Mouse (Mus musculus): ENCODE measurements around the gene Ak6. TPM values are rescaled to one million over a fixed set of nuclear protein-coding genes. Genes with fewer than 3 reads are reported as not detected.

The Ak6 gene
- total RNA-seq (2021) = 10 to 100 TPM; 59.5 to 60.8 TPM

GRCm38 (mm10) chr13:100650550-100651438, at the start of gene Ak6, which contains the start of gene Rad17:
Gene Ak6, plus strand, starts transcription at chr13:100650979.
Gene Rad17, minus strand, starts transcription at chr13:100651051.
- DNase-seq (ENCODE audit: low spot score) = peak; percentile 87

DNA sequence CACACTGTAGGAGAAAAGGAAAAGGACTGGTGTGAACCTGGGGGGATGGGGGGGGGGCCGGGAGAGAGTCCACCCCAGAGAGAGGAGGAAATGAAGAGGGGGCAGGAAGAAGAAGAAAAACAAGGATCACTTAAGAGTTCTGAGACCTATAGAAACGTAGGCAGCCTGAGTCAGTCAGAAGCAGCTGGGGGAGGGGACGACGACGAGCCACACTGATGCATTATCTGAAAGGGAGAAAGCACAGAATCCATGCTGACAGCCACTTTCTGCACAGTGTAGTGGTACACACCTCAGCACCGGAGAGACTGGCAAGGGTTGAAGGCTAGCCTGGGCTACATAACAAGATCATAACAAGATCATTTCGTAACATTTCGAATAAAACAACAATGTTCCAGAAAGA, 49.7 kb upstream of the Ak6 start:
- intact Hi-C loops (cut with DNase I) = no loop called here
- no peak for DNase-seq (ENCODE audit: low spot score)

More at GRCm38 (mm10) chr13:100650550-100651438, at the start of gene Ak6, which contains the start of gene Rad17:
- intact Hi-C loops (cut with DNase I) = loop anchor here (10.0 kb wide), 2 partner anchors 536 to 2004 kb away; no protein-coding TSS in a partner anchor

GRCm38 (mm10) chr13:100602239-100602902, 48.4 kb upstream of the Ak6 start:
- no peak for DNase-seq (ENCODE audit: low spot score)
- intact Hi-C loops (cut with DNase I) = no loop called here

DNA sequence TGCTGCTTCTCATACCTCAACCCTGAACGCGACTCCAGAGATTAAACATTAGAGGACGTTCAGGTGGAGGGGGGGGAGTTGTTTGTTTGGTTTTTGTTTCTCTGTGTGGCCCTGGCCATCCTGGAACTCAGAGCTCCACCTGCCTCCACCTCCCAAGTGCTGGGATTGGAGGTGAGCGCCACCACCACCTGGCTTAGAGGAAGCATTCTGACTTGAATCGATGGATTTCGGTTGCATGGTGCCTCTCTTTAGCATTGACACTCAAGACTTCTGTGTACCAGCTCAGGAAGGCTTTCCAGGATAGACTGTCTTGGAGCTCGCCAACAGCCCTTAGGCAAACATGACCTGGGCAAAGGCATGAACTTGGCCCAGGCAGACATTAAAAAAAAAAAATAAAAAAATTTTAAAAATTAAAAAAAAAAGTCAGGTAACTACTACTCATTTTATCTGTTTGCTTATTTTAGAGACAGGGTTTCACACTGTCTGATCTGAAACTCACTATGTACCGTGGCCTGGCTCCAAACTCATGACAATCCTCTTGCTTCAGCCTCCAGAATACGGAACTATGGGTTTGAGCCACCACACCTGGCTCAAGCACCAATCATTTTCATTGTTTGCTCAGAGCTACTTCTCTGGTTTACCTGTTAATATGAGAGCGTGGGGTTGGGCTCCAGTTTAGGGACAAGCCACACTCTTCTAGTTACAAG, 47.6 kb upstream of the Ak6 start:
- intact Hi-C loops (cut with DNase I) = no loop called here

DNA sequence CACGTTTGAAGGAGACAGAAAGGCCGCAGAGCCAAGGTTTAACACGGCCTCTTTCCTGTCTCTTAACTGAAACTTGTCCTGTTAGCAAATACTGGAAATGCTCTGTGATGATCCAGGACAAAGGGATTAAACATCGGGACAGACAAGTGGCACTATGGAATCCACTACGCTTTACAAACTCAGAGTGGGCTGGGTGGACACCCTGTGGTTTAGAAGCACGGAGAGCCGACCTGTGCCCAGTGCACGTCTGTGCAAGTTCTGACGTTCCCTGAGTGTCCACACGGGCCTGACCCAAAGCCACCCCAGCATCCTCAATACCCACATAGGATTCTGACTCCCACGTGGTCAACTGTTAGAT, 47.1 kb upstream of the Ak6 start:
- intact Hi-C loops (cut with DNase I) = no loop called here
- DNase-seq (ENCODE audit: low spot score) = no peak

More for the DNA sequence above, 47.6 kb upstream of the Ak6 start:
- no peak for DNase-seq (ENCODE audit: low spot score)

DNA sequence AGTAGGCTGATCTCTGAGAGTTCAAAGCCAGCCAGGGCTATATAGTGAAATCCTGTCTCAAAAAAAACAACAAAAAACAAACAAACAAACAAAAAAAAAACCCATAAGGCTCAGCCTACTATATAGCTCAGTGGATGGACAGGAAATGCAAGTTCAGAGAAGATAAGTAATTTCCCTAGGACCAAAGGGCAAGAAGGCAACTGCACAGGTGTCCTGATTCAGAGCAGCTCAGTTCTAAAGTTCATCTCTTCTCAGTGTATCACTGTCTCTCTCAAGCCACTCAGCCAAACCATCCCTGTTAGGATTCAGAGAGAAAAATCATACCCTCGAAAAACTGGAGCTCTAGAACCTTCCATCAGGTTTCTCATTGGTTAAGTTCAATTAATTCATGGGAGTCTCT, 44.9 kb upstream of the Ak6 start:
- intact Hi-C loops (cut with DNase I) = no loop called here
- no peak for DNase-seq (ENCODE audit: low spot score)

GRCm38 (mm10) chr13:100607756-100608155, 43.0 kb upstream of the Ak6 start:
- no peak for DNase-seq (ENCODE audit: low spot score)
- intact Hi-C loops (cut with DNase I) = no loop called here

GRCm38 (mm10) chr13:100611266-100611665, 39.5 kb upstream of the Ak6 start:
- intact Hi-C loops (cut with DNase I) = no loop called here
- no peak for DNase-seq (ENCODE audit: low spot score)

- DNase-seq (ENCODE audit: low spot score) = no peak
- intact Hi-C loops (cut with DNase I) = no loop called here
Observed at GRCm38 (mm10) chr13:100612251-100612650, 38.5 kb upstream of the Ak6 start.

DNA sequence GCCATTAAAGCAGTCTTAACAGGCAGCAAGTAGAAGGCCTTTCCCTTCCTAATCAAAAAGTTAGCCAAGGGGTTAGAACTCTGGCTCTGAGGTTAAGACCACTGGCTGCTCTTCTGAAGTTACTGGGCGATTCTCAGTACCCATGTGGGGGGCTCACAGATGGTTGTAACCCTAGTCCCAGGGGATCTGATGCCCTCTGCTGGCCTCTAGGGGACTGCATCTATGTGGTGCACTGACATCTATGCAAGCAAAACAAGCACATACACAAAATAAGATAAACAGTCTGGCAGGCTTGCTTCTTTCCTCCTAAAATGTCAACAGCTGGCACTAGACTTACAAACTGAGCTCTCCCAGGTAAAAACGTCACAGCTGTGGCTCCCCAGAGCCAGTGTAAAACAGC, 37.9 kb upstream of the Ak6 start:
- intact Hi-C loops (cut with DNase I) = no loop called here
- DNase-seq (ENCODE audit: low spot score) = no peak

DNA sequence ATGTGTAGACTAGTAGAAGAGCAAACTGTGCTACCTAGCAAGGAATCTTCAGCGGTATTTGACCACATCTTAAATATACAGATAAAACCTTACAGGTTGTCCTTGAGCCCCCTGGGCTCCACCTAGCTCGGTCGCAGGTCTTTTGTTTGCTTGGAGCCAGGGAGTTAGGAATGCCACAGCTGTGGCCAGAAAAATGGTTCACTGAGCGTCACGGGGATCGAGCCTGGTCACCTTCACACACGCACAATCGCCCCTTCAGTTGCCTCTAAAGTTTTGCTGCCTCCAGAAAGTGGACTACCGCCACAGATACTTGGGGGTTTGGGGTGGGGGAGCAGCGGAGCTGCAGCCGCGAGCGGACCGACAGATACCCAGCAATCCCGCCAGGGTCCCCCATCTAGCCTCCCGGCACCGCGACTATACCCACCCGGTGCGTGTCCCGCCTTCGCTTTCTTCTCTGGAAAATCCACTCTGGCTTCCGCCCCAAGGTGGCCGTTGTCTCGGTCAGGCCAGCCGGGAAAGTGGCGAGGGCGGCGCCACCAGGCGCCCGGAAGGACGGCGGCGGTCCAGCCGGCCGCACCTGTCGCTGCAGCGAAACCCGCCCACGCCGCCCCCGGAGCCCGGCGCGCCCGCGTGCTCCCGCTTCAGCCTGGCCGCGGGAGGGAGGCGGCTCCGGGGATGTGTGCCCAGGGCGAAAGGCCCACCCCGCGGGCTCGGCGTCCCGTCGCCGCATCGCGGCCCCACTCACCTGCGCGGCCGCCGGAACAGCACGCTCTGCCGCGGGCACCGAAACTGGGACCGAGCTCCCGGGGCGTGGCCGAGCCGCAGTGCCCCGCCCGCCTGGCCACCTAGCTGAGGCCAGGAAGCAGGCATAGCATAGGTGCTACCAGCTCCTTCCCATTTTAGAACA, 34.3 kb upstream of the Ak6 start, which contains the start of gene Marveld2:
TSS of gene Marveld2 (minus strand) at position 791 of the 907 bp plus-strand sequence.
- DNase-seq (ENCODE audit: low spot score) = no peak
- intact Hi-C loops (cut with DNase I) = no loop called here

- intact Hi-C loops (cut with DNase I) = no loop called here
Observed at GRCm38 (mm10) chr13:100617583-100617982, 33.2 kb upstream of the Ak6 start.

GRCm38 (mm10) chr13:100622241-100622640, 28.5 kb upstream of the Ak6 start:
- intact Hi-C loops (cut with DNase I) = no loop called here
- DNase-seq (ENCODE audit: low spot score) = no peak

More at GRCm38 (mm10) chr13:100617583-100617982, 33.2 kb upstream of the Ak6 start:
- DNase-seq (ENCODE audit: low spot score) = no peak

DNA sequence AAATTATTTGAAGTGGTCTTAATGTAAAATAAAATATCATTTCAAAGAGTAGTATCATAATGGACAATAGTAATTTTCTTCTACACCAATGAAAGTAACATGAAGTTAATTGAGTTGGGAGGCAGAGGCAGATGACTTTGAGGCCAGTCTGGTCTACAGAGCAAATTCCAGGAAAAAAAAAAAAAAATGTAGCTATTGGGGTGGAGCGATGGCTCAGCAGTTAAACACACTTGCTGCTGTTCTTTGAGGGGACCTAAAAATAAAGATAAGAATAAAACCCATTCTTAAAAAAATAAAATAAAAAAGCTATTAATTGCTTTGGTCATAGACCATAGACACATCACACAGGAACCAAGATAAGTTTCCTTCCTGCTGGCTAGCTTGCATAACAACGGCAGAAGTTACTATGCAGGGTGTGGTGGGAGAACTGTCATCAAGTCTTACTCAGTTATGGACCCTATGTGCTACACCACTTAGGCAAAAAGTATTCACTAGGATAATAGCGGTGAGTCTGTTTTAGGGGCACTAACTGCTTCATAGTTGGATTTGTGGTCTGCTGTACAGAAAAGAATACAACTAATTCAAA, 16.6 kb upstream of the Ak6 start:
- no peak for DNase-seq (ENCODE audit: low spot score)
- intact Hi-C loops (cut with DNase I) = no loop called here

GRCm38 (mm10) chr13:100642471-100643209, 8.1 kb upstream of the Ak6 start:
- no peak for DNase-seq (ENCODE audit: low spot score)
- intact Hi-C loops (cut with DNase I) = no loop called here

DNA sequence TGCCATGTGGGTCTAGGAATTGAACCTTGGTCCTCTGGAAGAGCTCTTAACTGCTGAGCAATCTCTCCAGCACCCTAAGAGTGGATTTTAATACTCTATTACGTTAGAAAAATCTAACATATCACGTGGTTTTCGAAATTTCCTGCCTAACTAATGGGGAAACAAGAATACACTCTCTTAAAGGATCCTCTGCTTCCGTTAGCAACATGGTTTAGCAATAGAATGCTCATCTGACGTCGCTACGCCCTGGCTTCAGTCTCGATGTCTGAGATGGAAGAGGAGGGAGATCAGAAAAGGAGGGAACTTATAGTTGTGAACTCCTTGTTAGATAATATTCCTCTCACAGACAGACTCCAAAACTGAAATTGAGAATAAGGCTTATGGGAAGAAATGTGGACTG, 2.6 kb upstream of the Ak6 start:
- no peak for DNase-seq (ENCODE audit: low spot score)
- intact Hi-C loops (cut with DNase I) = no loop called here

DNA sequence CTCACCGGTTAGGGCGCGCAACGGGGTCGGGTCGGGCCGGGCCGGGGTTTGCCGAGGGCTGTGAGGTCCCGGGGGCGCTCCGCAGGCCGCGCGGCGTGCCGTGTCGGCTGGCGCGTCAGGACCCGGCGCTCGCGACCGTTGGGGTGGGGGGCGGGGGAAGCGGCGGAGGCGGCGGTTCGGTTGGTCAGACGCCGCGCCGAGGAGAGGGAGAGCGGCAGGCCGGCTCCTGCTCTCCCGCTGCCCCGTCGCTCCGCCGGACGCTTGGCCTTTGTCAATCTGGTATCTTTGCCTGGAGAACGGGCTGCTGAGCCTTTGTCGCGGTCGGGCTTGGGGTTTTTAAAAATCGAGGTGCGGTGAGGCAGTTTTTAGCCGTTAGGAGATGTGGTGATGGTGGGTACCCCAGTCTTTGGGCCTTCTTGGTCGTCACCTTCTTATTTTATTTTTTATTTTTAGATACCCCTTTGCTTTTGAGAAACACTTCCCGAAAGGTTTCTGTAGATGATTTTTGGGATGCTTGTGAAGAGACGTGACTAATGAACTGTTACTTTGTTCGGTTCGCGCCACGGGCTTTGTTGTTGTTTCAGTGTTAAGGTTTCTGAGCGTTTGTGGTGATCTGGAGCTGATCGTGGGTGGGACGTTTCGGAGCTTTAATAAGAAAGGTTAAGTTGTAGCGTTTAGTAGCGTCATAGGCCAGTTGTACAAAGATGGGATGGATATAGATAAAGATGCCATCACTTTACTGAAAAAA, 834 bp downstream of the Ak6 start, which contains the start of gene Taf9:
TSS of gene Taf9 (plus strand) at position 141 of the 748 bp plus-strand sequence.
- intact Hi-C loops (cut with DNase I) = loop anchor here (10.0 kb wide), 2 partner anchors 537 to 2003 kb away; no protein-coding TSS in a partner anchor
- no peak for DNase-seq (ENCODE audit: low spot score)

All from heart, postnatal 25 days (tissue).